Mouse (Mus musculus) natural killer cell, adult 2 months (primary cell): ENCODE results near the gene Ppp2r5d.

Source experiments
- DNase-seq, 2 experiments: peaks; one replicate each; pipeline ENCODE4 v3.0.0; 2022; ENCODE audit warnings: low spot score in 2 of 2

Ppp2r5d gene

DNA sequence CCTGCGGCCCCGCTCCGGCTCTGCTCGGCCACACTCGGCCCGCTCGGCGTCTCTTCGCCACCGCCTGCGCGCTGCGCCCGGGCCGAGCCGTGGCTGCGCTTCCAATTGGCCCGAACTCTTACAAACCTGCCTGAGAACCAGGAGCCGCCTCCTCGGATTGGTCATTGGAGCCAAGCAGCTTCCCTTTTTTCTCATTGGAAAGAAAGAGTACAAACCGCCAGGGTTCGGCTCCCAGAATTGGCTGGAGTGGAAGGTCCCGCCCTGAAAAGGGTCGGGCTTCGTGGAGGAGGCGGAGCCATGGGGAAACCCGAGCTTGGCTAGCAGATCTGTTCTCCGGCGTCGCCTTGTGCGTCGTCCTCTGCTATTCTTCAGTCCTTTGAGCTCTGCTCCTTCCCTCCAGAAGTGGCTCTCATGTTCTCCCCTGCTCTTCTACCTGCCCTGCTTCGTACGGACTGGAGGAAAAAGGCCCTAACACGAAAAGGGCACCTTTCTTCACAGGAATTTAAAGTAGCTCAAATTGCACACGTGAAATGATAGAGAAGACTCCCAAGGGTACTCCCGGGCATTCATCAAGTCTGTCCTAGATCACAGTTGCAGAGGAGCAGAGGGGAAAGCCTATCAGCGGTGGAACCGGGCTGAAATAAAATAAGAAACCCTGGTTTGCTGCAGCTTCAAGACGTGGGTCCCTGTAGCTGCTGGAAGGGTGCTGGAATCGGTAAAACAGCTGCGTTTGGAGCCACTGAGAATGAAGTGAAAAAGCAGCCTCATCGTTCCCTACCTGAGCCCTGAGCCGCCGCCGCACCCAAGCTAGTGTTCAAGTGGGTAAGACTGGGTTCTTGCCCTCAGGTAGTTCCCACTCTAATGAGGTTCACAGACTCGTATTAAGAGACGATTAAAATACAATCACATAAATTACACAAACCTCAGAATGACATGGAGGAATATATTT is at the start of gene Ppp2r5d:
TSS of gene Ppp2r5d (minus strand) at position 225 of the 949 bp plus-strand sequence.
- DNase-seq = peak; percentile 95

DNA sequence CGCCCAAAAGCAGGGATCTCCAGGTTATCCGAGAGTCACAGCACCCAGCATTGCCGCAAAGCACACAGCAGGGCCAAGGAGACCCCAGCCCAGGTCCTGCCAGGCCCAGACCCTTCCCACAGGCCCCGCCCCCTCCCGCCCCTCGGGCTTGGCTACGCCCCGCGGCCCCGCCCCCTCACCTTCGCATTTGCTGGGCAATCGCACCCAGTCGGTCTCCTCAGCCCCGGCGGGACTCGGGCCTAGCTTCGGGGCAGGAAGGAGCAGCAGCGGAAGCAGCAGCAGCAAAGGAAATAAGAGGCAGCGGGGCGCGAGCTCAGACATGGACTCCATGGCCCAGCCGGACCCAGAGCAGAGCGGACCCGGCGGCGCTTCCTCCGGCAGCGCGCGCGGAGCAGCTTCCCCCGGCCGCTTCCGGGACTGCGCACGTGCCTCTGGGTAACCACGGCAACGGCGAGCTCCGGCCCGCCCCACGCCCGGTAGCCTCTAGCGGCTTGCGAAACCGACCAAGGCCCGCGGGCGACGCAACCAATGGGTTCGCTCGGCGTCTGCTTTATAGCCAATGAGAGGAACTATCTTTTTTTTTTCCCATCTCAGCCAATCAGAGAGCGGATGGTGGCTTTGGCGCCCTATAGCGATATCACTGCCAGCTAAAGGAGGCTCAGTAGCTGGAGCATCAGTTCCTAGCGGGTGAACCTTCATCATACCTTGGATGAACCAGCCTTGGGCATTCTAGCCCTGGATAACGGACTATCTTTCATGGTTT is 47.1 kb upstream of the Ppp2r5d start, which contains the start of gene Cnpy3:
TSS of gene Cnpy3 (minus strand) at position 421 of the 763 bp plus-strand sequence.
- DNase-seq = peak; percentile 97 to 98

DNA sequence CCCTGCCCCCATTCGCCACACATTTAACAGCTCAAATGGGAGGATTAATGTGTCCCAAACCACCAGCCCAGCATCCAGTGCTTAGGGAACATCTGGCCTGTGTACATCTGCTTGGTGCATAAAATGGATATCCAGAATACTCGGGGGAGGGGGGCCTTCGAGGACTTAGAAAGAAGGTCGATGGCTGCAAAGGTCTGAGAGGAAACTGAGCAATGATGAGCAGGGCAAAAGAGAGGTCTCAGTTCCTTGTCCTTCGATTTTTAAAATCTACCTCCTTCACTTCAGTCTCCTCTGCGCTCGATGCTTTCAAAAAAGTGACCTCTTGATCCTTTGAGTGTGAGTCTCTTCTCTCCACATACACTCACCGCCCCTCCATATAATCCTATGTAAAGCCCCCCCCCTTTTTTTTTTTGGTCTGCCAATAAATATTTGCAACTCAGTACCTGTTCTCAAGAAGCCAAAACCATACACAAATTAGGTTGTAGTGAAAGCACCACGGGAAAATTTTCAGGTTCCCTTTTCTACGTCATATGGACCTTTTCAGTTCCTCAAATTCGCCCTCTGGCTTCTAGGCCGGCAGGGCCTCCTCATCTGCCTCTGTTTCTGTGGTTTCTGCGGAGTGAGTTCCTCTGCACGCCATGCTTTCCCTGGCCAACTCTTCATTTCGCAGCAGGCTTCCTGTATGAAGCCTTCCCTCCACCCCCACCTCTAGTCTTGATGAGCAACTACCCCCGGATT is 46.3 kb upstream of the Ppp2r5d start:
- DNase-seq = peak in 1 of 2 experiments; percentile 87

DNA sequence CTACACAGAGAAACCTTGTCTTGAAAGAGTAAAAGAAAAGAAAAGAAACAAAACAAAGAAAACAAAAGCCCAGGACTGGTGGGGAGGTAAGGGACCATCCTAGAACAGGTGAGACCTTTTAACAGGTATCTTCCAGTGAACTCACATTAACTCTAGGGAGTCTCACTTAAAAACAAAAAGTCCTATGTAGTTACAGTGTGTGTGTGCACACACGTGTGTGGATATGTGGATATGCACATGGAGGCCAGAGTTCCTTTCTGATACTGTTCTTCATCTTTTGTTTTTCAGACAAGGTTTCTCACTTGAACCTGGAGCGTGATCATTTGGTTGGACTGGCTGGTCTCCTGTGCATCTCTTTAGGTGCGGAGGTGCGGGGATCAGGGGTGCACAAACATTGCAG is 45.7 kb upstream of the Ppp2r5d start:
- DNase-seq = no peak

DNA sequence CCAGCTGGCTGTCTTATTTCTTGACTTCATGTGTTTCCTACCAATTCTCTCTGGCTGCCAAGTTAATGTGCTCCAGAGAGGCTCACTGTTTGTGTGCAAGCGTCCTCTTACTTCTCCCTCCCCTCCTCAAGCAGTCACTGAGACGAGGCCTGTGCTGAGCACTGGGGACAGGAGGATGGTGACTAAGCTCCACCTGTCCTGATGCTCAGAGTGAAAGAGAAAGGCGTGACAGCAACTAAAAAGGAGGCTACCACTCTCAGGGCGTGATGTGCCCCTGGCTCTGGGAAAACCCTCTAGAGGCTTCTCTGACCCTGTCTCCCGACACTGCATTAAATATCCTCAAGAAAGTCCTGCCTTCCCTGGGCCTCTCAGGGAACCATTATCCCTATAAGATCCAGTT is 44.4 kb upstream of the Ppp2r5d start:
- DNase-seq = no peak

DNA sequence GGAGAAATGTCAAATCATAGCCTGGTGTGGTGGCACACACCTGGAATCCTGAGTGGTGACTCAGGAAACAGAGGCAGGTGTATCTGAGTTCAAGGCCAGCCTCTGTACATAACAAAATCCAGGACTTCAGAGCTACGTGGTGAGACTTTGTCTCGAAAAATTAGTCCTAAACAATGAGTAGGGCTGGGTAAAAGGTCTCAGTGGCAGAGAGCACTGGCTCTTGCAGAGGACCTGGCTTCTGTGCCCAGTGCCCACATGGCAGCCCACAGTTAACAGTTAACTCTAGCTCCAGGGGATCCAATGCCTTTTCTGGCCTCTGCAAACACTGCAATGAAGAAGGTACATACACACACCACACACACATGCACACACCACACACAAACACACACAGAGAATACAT is 42.9 kb upstream of the Ppp2r5d start:
- no peak for DNase-seq

DNA sequence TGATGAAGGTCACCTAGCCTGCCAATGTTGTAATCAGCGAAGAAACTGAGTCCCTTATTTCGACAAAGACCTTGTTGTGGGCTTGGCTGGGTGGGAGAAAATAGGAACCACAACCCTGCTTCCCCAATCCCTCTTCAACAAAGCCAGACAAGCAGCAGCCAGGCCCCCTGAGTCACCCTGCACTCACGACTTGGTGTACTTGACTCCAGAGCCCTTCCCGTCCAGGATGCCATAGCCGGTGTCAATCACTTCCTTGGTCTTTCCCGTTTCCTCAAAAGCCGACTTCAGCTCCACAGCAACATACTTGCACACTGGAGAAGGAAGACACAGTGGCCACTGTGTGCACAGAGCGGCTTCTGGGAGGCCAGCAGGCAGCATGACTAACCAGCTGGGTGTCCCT is 42.3 kb upstream of the Ppp2r5d start:
- no peak for DNase-seq

DNA sequence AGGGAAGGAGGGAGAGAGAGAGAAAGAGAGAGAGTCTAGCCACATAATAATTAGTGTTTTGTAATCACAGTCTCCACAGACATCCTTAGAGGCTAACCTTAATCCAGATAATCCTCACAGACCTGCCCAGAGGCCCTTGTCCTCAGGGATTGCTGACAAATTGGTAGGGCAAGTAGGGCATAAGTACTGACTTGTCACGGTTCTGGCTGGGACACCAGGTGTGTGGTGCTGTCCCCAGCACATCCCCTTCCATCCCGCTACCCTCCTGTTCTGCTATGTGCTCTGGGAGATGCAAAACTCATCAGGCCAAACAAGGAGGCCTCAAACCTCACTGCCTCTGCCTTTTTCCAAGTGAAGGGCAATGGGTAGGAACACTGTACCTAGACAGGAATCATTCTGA is 40.6 kb upstream of the Ppp2r5d start:
- DNase-seq = no peak

DNA sequence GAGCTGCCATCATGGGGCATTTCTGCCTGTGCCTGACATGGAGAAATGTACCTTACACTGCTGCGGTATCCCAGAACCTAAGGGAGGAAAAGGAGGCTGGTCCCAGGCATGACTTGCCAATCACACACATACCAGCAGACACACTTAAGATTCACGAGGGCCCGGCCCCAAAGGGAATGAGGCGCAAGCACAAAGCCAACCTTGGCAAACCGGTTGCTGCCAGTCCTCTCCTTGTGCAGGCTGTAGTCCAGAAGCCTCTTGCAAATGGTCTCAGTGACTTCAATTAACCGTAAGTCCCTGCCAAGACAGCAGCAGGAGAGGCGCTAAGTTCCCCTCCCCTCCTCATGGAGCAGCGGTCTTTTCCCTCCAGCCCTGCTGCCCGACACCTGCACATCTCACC is 38.1 kb upstream of the Ppp2r5d start:
- no peak for DNase-seq

DNA sequence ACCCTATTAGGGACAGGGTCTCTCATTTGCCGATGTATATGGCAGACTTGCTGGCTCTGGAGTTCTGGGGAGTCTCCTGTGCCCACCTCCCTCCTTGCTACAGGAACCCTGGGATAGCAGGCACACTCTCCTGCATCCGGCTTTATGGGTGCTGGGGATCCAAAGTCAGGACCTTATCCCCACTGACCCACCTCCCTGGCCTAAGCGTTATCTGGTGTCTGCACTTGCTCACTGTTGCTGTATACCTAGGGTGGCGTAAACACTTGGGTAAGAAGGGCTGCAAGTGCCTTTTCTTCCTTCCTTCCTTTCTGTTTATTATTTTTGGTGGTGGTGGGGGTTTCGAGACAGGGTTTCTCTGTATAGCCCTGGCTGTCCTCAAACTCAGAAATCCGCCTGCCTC is 36.4 kb upstream of the Ppp2r5d start:
- no peak for DNase-seq

DNA sequence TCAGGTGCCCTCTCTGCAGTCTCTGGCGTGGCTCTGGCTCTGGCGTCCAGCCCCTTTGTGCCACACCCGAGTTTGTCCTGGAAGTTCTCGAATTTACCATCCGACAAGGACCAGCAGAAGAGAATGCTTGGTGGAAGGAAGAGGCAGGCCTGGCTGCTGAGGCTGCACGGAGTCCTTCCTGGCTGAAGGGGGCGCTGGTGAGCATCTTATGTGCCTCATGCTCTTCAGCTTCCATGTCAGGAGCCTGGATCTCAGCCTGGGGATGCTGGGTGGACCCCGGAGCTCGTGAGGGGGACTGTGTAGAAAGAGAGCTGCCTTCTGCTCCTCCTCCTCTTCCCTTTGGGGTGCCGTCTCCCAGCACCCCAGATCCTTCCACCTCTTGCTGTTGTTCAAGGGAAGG is 31.2 kb upstream of the Ppp2r5d start:
- DNase-seq = peak in 1 of 2 experiments; percentile 48

DNA sequence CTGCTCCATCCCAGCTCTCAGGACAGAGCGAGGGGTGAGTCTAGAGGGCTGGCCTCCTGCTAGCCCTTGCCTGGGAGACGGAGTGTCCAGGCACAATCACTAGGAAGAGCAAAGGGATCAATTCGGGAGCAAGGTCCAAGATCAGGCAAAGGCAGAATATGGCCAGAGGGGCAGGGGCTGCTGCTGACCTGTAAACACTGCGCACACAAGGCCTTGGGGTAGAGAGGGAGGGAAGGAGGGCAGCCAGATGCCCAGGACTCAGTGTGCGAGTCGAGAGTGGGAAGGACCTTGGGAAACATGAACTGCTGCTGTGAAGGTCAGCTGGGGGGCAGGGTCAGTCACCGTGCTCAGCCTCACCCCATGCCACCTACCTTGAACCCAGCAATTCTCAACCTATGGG is 30.4 kb upstream of the Ppp2r5d start:
- no peak for DNase-seq

DNA sequence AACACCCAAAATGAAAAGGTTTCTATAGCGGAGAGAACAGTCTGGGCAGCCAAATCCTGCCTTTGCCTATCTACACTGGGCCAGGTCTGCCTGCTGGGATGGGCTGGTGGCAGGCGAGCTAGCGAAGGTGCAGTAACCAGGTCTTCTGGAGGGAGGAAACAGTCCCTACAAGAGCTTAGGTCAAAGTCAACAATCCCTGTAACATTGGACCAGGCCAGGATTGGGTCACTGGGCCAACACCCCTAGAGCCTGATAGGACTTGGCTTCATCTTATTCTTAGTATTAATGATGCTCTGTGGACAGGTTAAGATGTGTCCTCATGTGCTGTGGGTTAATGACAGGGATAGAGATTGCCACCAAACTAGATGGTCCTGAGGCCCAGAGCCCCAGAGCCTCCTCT is 29.1 kb upstream of the Ppp2r5d start:
- DNase-seq = no peak

DNA sequence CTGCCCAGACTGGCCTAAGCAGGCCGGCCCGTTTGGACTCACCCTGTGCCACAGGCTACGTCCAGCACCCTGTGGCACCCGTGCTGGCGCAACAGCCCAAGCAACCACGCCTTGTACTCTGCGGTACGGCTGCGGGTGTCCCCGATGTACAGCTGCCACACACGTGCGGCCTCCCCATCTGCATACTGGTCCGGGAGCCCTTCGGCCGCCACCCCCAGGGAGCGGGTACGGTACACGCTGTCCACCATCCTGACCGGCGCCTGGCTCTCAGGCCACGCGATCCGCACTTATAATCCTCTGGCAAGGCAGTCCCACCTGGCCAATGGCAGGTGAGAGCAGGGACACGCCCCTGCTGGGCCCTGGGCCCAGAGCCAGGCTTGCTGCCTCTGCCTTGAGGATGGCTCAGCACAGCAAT is 24.0 kb upstream of the Ppp2r5d start, which contains the start of gene Gnmt:
TSS of gene Gnmt (minus strand) at position 265 of the 415 bp plus-strand sequence.
- no peak for DNase-seq

DNA sequence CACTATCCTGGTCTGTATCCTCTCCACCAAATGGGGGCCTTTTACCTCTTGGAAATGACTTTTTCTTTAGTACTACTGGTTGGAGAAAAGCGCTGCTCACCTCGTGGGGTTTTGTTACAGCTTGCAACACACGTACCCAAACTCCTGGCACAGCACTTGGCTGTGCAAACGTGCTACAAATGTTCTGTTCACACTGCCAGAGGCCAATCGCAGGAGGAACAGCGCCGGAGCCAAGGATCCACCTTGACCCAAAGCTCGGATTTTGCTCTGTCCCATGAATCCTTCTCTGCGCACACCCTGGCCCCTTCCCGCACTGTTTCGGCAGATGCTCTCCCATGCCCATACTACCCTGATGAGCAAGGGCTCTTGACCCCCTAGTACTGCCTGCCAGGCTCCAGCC is 23.6 kb upstream of the Ppp2r5d start:
- no peak for DNase-seq

DNA sequence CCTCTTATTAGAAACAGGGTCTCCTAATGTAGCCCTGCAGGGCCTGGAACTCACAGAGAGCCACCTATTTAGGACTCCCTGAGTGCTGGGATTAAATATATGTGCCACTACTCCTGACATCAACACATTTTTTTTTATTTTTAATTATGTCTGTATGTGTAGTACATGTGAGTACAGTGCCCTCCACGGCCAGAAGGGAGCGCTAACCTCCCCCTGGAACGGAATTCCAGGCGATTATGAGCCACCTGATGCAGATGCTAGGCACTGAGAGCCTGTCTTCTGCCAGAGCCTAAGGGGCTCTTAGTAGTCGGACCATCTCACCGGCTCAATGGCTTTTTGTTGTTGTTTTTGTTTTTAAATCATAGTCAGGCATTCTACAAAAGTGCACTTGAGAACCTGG is 23.1 kb upstream of the Ppp2r5d start:
- no peak for DNase-seq

DNA sequence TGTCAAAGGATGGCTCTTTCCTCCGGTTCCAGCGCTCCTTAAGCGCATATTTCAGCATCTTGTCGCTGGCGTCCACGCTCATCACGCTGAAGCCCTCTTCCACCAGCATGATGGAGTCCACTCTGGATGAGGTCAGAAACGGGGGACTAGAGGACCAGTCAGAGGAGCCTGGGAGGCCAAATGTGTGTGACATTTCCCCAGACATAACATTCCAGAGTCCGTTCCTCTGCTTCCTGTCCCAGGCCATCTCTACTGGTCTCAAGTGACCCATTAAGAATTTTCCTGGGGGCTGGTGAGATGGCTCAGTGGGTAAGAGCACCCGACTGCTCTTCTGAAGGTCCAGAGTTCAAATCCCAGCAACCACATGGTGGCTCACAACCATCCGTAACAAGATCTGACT is 22.4 kb upstream of the Ppp2r5d start:
- no peak for DNase-seq

DNA sequence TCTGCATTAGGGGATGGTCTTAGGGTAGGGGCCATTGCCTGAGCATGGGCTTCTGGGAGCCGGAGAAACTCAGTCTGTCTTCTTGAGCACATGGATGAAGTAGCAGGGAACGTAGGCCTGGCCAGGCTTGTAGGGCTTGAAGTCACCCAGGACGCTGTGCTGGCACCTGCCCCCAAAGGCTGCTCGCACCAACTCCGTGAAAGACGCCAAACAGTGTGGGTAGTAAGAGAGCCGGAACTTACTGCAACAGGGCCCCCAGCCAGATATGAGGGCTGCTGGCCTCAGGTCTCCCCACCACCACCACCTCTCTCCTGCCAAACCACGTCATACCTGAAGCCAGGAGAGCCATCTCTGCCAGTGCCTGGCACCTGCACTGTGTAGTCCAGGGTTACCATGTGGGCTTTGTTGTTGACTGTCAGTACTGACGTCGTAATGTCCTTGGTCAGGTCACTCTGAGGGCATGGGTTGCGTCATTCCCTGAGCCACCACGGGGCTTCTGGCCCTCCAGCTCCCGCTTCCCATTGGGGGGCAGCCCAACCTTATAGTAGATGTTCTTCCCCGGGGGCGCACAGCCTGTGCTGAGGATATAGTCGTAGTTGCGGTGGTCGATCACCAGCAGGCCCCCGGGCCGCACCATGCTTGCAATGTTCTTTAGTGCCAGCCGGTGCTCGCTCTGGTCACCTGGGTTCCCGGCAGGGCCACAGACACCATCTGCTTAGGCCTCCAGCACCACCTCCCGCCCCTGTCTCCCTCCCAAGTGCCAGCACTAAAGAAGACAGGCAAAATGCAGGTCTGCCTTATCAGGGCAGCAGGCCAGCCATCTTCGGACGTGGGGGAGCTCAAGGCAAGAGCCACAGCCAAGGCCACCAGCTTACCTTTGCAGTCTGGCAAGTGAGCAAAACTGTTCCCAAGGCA is 21.1 kb upstream of the Ppp2r5d start:
- no peak for DNase-seq

DNA sequence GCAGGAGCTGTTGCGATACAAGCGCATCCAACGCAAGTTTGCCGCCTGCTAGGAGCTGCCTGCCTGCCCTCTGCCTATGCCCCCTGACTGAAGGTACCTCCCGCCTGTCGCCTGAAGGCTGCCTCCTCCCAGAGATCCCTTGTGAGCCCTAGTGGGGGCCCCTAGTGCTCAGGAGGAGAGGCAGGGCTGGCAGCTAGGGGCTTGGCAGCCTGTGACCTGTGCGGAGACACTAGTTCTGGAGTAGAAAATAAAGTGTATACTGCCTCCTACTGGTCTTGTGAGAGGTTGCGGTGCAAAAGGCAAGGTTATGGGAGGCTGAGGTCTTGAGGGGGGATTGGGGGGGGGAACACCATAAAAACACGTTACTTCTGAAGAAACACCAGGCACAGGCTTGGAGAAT is 20.4 kb upstream of the Ppp2r5d start:
- DNase-seq = peak; percentile 44 to 46

DNA sequence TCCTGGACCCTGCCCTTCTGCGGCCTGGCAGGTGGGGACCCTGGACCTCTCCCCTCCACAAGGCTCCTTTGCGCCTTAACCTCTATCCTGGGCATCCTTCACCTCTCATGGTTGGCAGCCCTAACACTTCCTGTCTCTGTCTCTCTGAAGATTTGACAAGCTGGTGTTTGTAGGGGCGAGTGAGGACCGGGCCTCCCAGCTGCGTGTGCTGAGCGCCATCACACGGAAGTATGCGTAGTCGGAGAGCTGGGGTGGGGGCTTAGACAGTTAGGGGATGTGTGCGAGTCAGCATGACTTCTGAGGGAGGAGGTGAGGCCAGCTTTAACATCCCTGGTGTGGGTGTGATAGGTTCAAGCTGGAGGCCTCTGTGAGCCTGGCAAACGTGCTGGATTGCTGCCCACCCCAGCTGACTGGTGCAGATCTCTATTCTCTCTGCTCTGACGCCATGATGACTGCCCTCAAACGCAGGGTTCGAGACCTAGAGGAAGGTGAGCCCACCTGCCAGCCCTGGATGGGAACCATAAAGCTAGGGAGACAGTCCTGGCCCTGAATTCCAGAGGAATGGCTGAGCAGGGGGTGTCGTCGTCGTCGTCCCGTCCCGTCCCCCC is 19.7 kb upstream of the Ppp2r5d start:
- no peak for DNase-seq
